Mouse (Mus musculus) T-helper 1 cell (primary cell): ENCODE results near the gene Pigv.

Source experiments
- in situ Hi-C: fragments of 300-600 bp; cut with MboI, MseI; formaldehyde crosslinking; loops from one replicate; pipeline ENCODE4 v1.15.1; 2025; ENCODE audit warnings: high pct_unique_total_duplicates

Gene Pigv

GRCm38 (mm10) chr4:133614274-133614761 is 58.1 kb downstream of the Pigv start:
- in situ Hi-C loops, result no loop called here

- in situ Hi-C loops, result no loop called here
These were observed 58.6 kb downstream of the Pigv start for GRCm38 (mm10) chr4:133613867-133614266.

- in situ Hi-C loops, result no loop called here
These were observed 59.4 kb downstream of the Pigv start for GRCm38 (mm10) chr4:133613026-133613425.

GRCm38 (mm10) chr4:133612416-133612815 is 60.0 kb downstream of the Pigv start:
- in situ Hi-C loops, result no loop called here

GRCm38 (mm10) chr4:133611815-133612214 is 60.6 kb downstream of the Pigv start:
- in situ Hi-C loops, result no loop called here
